Mouse (Mus musculus): Measurements from ENCODE around the gene Gm17416.

DNA sequence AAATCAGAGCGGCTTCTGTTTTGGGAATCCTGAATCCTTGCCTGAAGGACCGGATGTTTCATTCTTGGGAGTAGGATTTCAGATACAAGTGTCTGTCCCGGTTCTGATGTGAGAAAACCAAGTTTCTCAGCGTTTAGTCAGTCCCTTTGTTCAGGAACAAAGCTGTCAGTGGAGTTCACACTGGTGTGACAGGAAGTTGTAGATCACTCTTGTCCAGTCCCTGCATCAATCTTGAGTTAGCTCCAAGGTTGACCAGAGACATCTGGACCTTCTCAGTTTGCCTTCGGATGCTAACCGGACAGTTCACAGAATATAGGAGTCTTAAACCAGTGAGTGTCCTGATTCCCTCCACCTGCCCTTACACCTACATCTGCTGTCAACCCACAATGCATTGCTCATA lies 38.6 kb downstream of the Gm17416 start:
- TF ChIP-seq ZNF384 (IDR thresholded peaks at IDR 0.05; ENCODE audit: low read depth, low read length): no peak
- TF ChIP-seq MXI1 (IDR thresholded peaks at IDR 0.05; ENCODE audit: low read depth, low read length): no peak
- TF ChIP-seq CTCF (IDR thresholded peaks at IDR 0.05 in 2 of 3, conservative IDR thresholded peaks at IDR 0.05 in 1 of 3; ENCODE audit: control insufficient read depth in 1 of 3, insufficient read depth in 1 of 3, low read depth in 2 of 3, low read length in 3 of 3, poor library complexity in 1 of 3, severe bottlenecking in 1 of 3): no peak
- TF ChIP-seq MAZ (IDR thresholded peaks at IDR 0.05; ENCODE audit: low read depth, low read length): no peak
- no peak for TF ChIP-seq BHLHE40 (IDR thresholded peaks at IDR 0.05; ENCODE audit: borderline replicate concordance, low read depth, low read length)
- no peak for TF ChIP-seq UBTF (IDR thresholded peaks at IDR 0.05; ENCODE audit: borderline replicate concordance, insufficient read depth, low read depth, low read length)
- TF ChIP-seq SMC3 (IDR thresholded peaks at IDR 0.05; ENCODE audit: low read depth, low read length): no peak
- TF ChIP-seq MAX (IDR thresholded peaks at IDR 0.05; ENCODE audit: low read length): no peak
- TF ChIP-seq E2F4 (IDR thresholded peaks at IDR 0.05; ENCODE audit: borderline replicate concordance, low read depth, low read length): no peak

All from MEL (cell line).